Mouse (Mus musculus): ENCODE measurements at regions not wholly inside any gene's neighbourhood (a gene's known extent, or its start where the extent isn't known, plus 50 kb on each side); places are given as distances from the start of the nearest gene placed in this dataset.

- H3K27ac ChIP-seq (ENCODE audit: insufficient read depth, low read length), result no peak overlapping the region
Measured at GRCm38 (mm10) chrX:163812431-163812830, 51.3 kb upstream of the Rnf138rt1 start.

GRCm38 (mm10) chrX:163814806-163815205 is 53.7 kb upstream of the Rnf138rt1 start:
- Histone ChIP-seq H3K4me1 (ENCODE audit: control insufficient read depth, insufficient read depth, low read length) (no peaks in the 10 kb centered on the region), H3K4me3 (ENCODE audit: insufficient read depth, low read length) (no peak overlapping the region), H3K27ac (ENCODE audit: insufficient read depth, low read length) (no peak overlapping the region)
- TF ChIP-seq CTCF (IDR thresholded peaks at IDR 0.05; ENCODE audit: extremely low read depth, insufficient read depth, low read length) (peak; percentile 23; the same call in 1 of the 2 replicates), POLR2A (IDR thresholded peaks at IDR 0.05; ENCODE audit: extremely low read depth, insufficient read depth, low read length) (no peak)

More at GRCm38 (mm10) chrX:163812431-163812830, 51.3 kb upstream of the Rnf138rt1 start:
- no peaks in the 10 kb centered on the region for H3K4me1 ChIP-seq (ENCODE audit: control insufficient read depth, insufficient read depth, low read length)
- no peak overlapping the region for H3K4me3 ChIP-seq (ENCODE audit: insufficient read depth, low read length)
- no peak for TF ChIP-seq POLR2A (IDR thresholded peaks at IDR 0.05; ENCODE audit: extremely low read depth, insufficient read depth, low read length)
- TF ChIP-seq CTCF (IDR thresholded peaks at IDR 0.05; ENCODE audit: extremely low read depth, insufficient read depth, low read length), result no peak

GRCm38 (mm10) chrX:163822298-163822697 is 61.2 kb upstream of the Rnf138rt1 start:
- Histone ChIP-seq H3K4me1 (ENCODE audit: control insufficient read depth, insufficient read depth, low read length) (no peaks in the 10 kb centered on the region), H3K27ac (ENCODE audit: insufficient read depth, low read length) (no peak overlapping the region), H3K4me3 (ENCODE audit: insufficient read depth, low read length) (no peak overlapping the region)
- TF ChIP-seq POLR2A (IDR thresholded peaks at IDR 0.05; ENCODE audit: extremely low read depth, insufficient read depth, low read length) (no peak), CTCF (IDR thresholded peaks at IDR 0.05; ENCODE audit: extremely low read depth, insufficient read depth, low read length) (no peak)

GRCm38 (mm10) chrX:163827461-163827860 is 66.3 kb upstream of the Rnf138rt1 start:
- H3K4me3 ChIP-seq (ENCODE audit: insufficient read depth, low read length), result no peak overlapping the region
- no peak overlapping the region for H3K27ac ChIP-seq (ENCODE audit: insufficient read depth, low read length)
- no peaks in the 10 kb centered on the region for H3K4me1 ChIP-seq (ENCODE audit: control insufficient read depth, insufficient read depth, low read length)
- TF ChIP-seq CTCF (IDR thresholded peaks at IDR 0.05; ENCODE audit: extremely low read depth, insufficient read depth, low read length), result no peak
- TF ChIP-seq POLR2A (IDR thresholded peaks at IDR 0.05; ENCODE audit: extremely low read depth, insufficient read depth, low read length), result no peak

- TF ChIP-seq CTCF (IDR thresholded peaks at IDR 0.05; ENCODE audit: extremely low read depth, insufficient read depth, low read length), result no peak
- no peak for TF ChIP-seq POLR2A (IDR thresholded peaks at IDR 0.05; ENCODE audit: extremely low read depth, insufficient read depth, low read length)
Measured at GRCm38 (mm10) chrX:163845408-163845807, 63.4 kb upstream of the Ap1s2 start.

GRCm38 (mm10) chrX:163846890-163847289 is 61.9 kb upstream of the Ap1s2 start:
- Histone ChIP-seq H3K4me1 (ENCODE audit: control insufficient read depth, insufficient read depth, low read length) (no peaks in the 10 kb centered on the region), H3K4me3 (ENCODE audit: insufficient read depth, low read length) (no peak overlapping the region), H3K27ac (ENCODE audit: insufficient read depth, low read length) (no peak overlapping the region)
- TF ChIP-seq CTCF (IDR thresholded peaks at IDR 0.05; ENCODE audit: extremely low read depth, insufficient read depth, low read length) (no peak), POLR2A (IDR thresholded peaks at IDR 0.05; ENCODE audit: extremely low read depth, insufficient read depth, low read length) (no peak)

More at GRCm38 (mm10) chrX:163845408-163845807, 63.4 kb upstream of the Ap1s2 start:
- Histone ChIP-seq H3K4me3 (ENCODE audit: insufficient read depth, low read length) (no peak overlapping the region), H3K27ac (ENCODE audit: insufficient read depth, low read length) (no peak overlapping the region), H3K4me1 (ENCODE audit: control insufficient read depth, insufficient read depth, low read length) (no peaks in the 10 kb centered on the region)

- Histone ChIP-seq H3K27ac (ENCODE audit: insufficient read depth, low read length) (no peak overlapping the region), H3K4me1 (ENCODE audit: control insufficient read depth, insufficient read depth, low read length) (no peaks in the 10 kb centered on the region), H3K4me3 (ENCODE audit: insufficient read depth, low read length) (no peak overlapping the region)
- TF ChIP-seq CTCF (IDR thresholded peaks at IDR 0.05; ENCODE audit: extremely low read depth, insufficient read depth, low read length) (no peak), POLR2A (IDR thresholded peaks at IDR 0.05; ENCODE audit: extremely low read depth, insufficient read depth, low read length) (no peak)
Measured at GRCm38 (mm10) chrX:163847651-163848050, 61.2 kb upstream of the Ap1s2 start.

GRCm38 (mm10) chrX:163848510-163849199 is 60.2 kb upstream of the Ap1s2 start:
- Histone ChIP-seq H3K27ac (ENCODE audit: insufficient read depth, low read length) (no peak overlapping the region), H3K4me3 (ENCODE audit: insufficient read depth, low read length) (no peak overlapping the region), H3K4me1 (ENCODE audit: control insufficient read depth, insufficient read depth, low read length) (no peaks in the 10 kb centered on the region)
- TF ChIP-seq POLR2A (IDR thresholded peaks at IDR 0.05; ENCODE audit: extremely low read depth, insufficient read depth, low read length) (no peak), CTCF (IDR thresholded peaks at IDR 0.05; ENCODE audit: extremely low read depth, insufficient read depth, low read length) (no peak)

- no peak overlapping the region for H3K27ac ChIP-seq (ENCODE audit: insufficient read depth, low read length)
- TF ChIP-seq CTCF (IDR thresholded peaks at IDR 0.05; ENCODE audit: extremely low read depth, insufficient read depth, low read length), result no peak
- no peak for TF ChIP-seq POLR2A (IDR thresholded peaks at IDR 0.05; ENCODE audit: extremely low read depth, insufficient read depth, low read length)
- no peak overlapping the region for H3K4me3 ChIP-seq (ENCODE audit: insufficient read depth, low read length)
- no peaks in the 10 kb centered on the region for H3K4me1 ChIP-seq (ENCODE audit: control insufficient read depth, insufficient read depth, low read length)
Measured at GRCm38 (mm10) chrX:163850915-163851599, 57.8 kb upstream of the Ap1s2 start.

GRCm38 (mm10) chrX:163858494-163858893 is 50.3 kb upstream of the Ap1s2 start:
- Histone ChIP-seq H3K4me1 (ENCODE audit: control insufficient read depth, insufficient read depth, low read length) (no peaks in the 10 kb centered on the region), H3K27ac (ENCODE audit: insufficient read depth, low read length) (no peak overlapping the region), H3K4me3 (ENCODE audit: insufficient read depth, low read length) (no peak overlapping the region)
- TF ChIP-seq CTCF (IDR thresholded peaks at IDR 0.05; ENCODE audit: extremely low read depth, insufficient read depth, low read length) (no peak), POLR2A (IDR thresholded peaks at IDR 0.05; ENCODE audit: extremely low read depth, insufficient read depth, low read length) (no peak)

Data from cortical plate, adult 2 months (tissue).